Mouse (Mus musculus): Measurements from ENCODE around the gene Gm20388.

- TF ChIP-seq POLR2A (IDR thresholded peaks at IDR 0.05; ENCODE audit: insufficient read depth, low read depth, low read length) (no peak), CTCF (IDR thresholded peaks at IDR 0.05; ENCODE audit: insufficient read depth, low read depth, low read length) (no peak)
Measured at GRCm38 (mm10) chr8:119883281-119883680, 27.4 kb upstream of the Gm20388 start.

Data from olfactory bulb, adult 2 months (tissue).